Mouse (Mus musculus) midbrain, embryonic 10.5 days (tissue): ENCODE measurements around the gene Fam129a. TPM values are rescaled to one million over a fixed set of nuclear protein-coding genes. Genes with fewer than 3 reads are reported as not detected.
"Not testable (repeated sequence)": the region's sequence is repeated elsewhere in the genome, so short reads cannot be mapped to it uniquely, and the experiment has no call there.

ENCODE experiments used
- DNase-seq: peaks from one replicate; pipeline ENCODE4 v3.0.0-alpha.2; 2017; ENCODE audit warnings: low spot score
- H3K27ac ChIP-seq: fragments of 300-500 bp; sonication (generic); replicated peaks from 2 replicates; pipeline ENCODE4 v1.5.1; 2016; ENCODE audit warnings: mild to moderate bottlenecking
- H3K27me3 ChIP-seq: fragments of 300-500 bp; sonication (generic); 2 replicates; pipeline ENCODE4 v1.6.1; 2016; ENCODE audit warnings: low read depth, mild to moderate bottlenecking; ENCODE audit not compliant: poor library complexity, severe bottlenecking
- H3K36me3 ChIP-seq: fragments of 300-500 bp; sonication (generic); 2 replicates; pipeline ENCODE4 v1.6.1; 2016; ENCODE audit warnings: mild to moderate bottlenecking, moderate library complexity
- H3K4me1 ChIP-seq: fragments of 300-500 bp; sonication (generic); 2 replicates; pipeline ENCODE4 v1.6.1; 2016
- H3K4me3 ChIP-seq: fragments of 300-500 bp; sonication (generic); 2 replicates; pipeline ENCODE4 v1.5.1; 2016; ENCODE audit warnings: mild to moderate bottlenecking, moderate library complexity
- H3K9me3 ChIP-seq: fragments of 300-500 bp; sonication (generic); replicated peaks from 2 replicates; pipeline ENCODE4 v1.6.1; 2016; ENCODE audit warnings: mild to moderate bottlenecking
- WGBS: fragments of 180-500 bp; shearing (Covaris S2); methylation state at CpG from one replicate; pipeline ENCODE4 v1.1.7; 2016; 5-methylcytosine and 5-hydroxymethylcytosine counted together
- polyA plus RNA-seq: library from polyadenylated mRNA; unstranded; fragments of >200 nt; fragmentation: Nextera tagmentation; extraction: Ambion mirVana; gene quantifications from 2 replicates; pipeline ENCODE4 v1.2.1, GENCODE M21; 2016

Fam129a gene
- polyA plus RNA-seq, 1 experiment from 2014 or later = 0.31 TPM

DNA sequence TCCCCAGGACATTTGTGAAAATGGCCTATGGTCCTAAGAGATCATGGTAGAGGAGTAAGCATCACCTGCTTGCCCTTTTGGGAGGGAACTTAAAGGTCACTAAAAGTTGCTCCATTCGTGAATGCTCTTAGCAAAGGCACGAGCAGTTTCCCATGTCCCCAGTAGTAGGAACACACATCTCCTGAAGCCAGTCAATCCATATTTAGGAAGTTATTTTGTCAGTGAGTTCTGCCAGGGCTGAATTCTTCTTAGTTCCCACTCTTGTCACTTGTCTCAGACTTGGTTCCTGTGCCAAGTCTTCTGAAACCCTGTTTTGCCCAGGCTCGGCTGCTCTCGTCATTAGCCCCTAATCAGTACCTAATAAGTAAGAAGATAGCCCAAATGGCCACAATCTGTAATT, 23.9 kb downstream of the Fam129a start:
- Histone ChIP-seq H3K27ac (no peak overlapping the region), H3K4me1 (peaks cover 9% of the 10 kb centered on the region; the same call in 1 of the 2 replicates), H3K9me3 (no peaks in the 10 kb centered on the region), H3K36me3 (no peaks in the 10 kb centered on the region), H3K4me3 (no peak overlapping the region), H3K27me3 (no peaks in the 10 kb centered on the region)
- WGBS = 85% methylated on average over 4 of the region's 4 CpGs
- no peak for DNase-seq

- H3K9me3 ChIP-seq = no peaks in the 10 kb centered on the region
- 36% methylated on average over 12 of the region's 12 CpGs for WGBS
- no peaks in the 10 kb centered on the region for H3K36me3 ChIP-seq
- no peak overlapping the region for H3K27ac ChIP-seq
- peaks cover 9% of the 10 kb centered on the region; the same call in 1 of the 2 replicates for H3K4me1 ChIP-seq
- no peak for DNase-seq
- H3K4me3 ChIP-seq = no peak overlapping the region
- H3K27me3 ChIP-seq = no peaks in the 10 kb centered on the region
Measured at GRCm38 (mm10) chr1:151595600-151596299, 24.8 kb downstream of the Fam129a start.

DNA sequence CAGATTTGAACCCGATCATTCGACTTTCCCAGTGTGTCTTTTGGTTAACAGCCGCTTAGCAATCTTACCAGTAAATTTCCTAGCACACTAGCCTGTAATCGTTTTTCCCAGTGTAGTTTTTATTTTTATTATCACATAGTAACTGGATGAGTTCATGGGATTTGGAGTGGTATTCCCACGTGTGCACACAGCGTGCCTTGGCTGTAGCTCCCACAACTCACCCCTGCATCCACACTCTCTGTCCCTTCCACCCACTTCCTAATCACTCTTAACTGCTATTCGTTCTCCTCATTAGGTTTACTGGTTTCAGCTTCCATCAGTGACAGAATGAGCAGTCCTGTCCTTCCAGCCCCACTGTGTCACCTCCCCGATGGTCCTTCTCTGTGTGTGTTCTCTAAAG, 25.6 kb downstream of the Fam129a start:
- peaks cover 8% of the 10 kb centered on the region; the same call in 1 of the 2 replicates for H3K4me1 ChIP-seq
- WGBS = 74% methylated on average over 8 of the region's 8 CpGs
- no peaks in the 10 kb centered on the region for H3K9me3 ChIP-seq
- no peak overlapping the region for H3K27ac ChIP-seq
- no peak for DNase-seq
- H3K36me3 ChIP-seq = no peaks in the 10 kb centered on the region
- no peak overlapping the region for H3K4me3 ChIP-seq
- no peaks in the 10 kb centered on the region for H3K27me3 ChIP-seq

DNA sequence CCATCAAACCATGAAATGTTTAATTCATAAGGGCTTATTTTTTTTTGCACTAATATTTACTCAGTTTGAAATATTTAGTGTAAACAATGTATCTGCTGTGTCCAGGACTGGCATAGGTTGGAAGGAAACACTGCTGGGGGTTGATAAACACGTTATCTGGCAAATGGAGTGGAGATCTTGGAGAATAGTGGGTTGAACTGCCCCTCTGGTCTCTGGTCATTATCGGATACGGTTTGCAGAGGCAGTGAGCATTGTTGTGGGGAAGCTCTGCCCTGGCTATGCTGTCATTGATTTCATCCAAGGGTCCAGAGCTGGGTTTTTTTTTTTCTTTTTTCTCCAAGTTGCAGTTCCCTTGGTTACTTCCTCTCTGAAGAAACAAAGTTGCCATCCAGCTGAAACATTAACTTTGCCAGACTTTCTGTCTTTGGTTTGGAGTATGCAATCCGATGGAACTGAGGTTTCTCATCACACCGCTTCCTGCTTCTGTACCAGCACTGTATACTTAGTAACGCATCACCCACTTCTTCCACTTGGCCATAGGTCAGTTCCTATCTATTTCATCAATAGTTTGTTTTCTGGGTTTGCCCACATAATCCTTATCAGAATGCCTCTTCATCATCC, 26.8 kb downstream of the Fam129a start:
- WGBS = 86% methylated on average over 6 of the region's 6 CpGs
- no peak overlapping the region for H3K4me3 ChIP-seq
- no peaks in the 10 kb centered on the region for H3K27me3 ChIP-seq
- 0 out of 2 replicates have a peak, but pooled peaks cover 6% of the 10 kb centered on the region for H3K4me1 ChIP-seq
- no peaks in the 10 kb centered on the region for H3K9me3 ChIP-seq
- H3K27ac ChIP-seq = no peak overlapping the region
- no peaks in the 10 kb centered on the region for H3K36me3 ChIP-seq
- no peak for DNase-seq

- no peak overlapping the region for H3K4me3 ChIP-seq
- no peak overlapping the region for H3K27ac ChIP-seq
- no peaks in the 10 kb centered on the region for H3K27me3 ChIP-seq
- DNase-seq = no peak
- no peaks in the 10 kb centered on the region for H3K9me3 ChIP-seq
- 0 out of 2 replicates have a peak, but pooled peaks cover 6% of the 10 kb centered on the region for H3K4me1 ChIP-seq
- 93% methylated on average over 2 of the region's 2 CpGs for WGBS
- H3K36me3 ChIP-seq = no peaks in the 10 kb centered on the region
Measured at GRCm38 (mm10) chr1:151598876-151599275, 27.9 kb downstream of the Fam129a start.

DNA sequence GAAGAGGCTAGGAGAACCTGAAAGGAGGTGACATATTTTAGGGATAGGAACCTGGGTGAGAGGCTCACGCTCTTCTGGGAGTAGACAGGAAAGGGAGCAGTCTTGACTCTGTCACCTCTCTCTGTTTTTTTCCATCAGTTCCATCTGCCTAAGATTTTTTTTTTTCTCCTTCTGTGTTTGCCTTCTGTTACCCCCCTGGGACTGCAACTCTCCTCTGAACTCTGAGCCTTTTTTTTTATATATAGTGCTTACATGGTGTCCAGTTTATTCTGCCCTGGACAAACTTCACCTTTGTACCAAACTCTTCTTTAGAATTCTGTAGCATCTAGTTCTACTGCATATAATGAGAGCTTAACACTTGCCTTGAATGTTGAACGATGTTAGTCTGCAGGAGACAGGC, 33.3 kb downstream of the Fam129a start:
- WGBS = 79% methylated on average over 2 of the region's 2 CpGs
- Histone ChIP-seq H3K36me3 (no peaks in the 10 kb centered on the region), H3K4me3 (no peak overlapping the region), H3K27me3 (no peaks in the 10 kb centered on the region), H3K4me1 (no peaks in the 10 kb centered on the region), H3K9me3 (no peaks in the 10 kb centered on the region), H3K27ac (no peak overlapping the region)
- DNase-seq = no peak

GRCm38 (mm10) chr1:151607957-151608356, 37.0 kb downstream of the Fam129a start:
- not testable (repeated sequence) for H3K4me1 ChIP-seq, H3K27me3 ChIP-seq, H3K9me3 ChIP-seq, H3K36me3 ChIP-seq, DNase-seq, H3K4me3 ChIP-seq, H3K27ac ChIP-seq
- WGBS = 78% methylated on average over 3 of the region's 3 CpGs

GRCm38 (mm10) chr1:151610621-151611020, 39.6 kb downstream of the Fam129a start:
- no peaks in the 10 kb centered on the region for H3K36me3 ChIP-seq
- DNase-seq = no peak
- H3K27me3 ChIP-seq = no peaks in the 10 kb centered on the region

GRCm38 (mm10) chr1:151614320-151614935, 43.4 kb downstream of the Fam129a start:
- H3K36me3 ChIP-seq = no peaks in the 10 kb centered on the region
- no peaks in the 10 kb centered on the region for H3K9me3 ChIP-seq
- no peaks in the 10 kb centered on the region for H3K27me3 ChIP-seq
- no peak for DNase-seq
- H3K27ac ChIP-seq = no peak overlapping the region
- 87% methylated on average over 10 of the region's 10 CpGs for WGBS
- no peak overlapping the region for H3K4me3 ChIP-seq
- H3K4me1 ChIP-seq = no peaks in the 10 kb centered on the region

More at GRCm38 (mm10) chr1:151610621-151611020, 39.6 kb downstream of the Fam129a start:
- Histone ChIP-seq H3K4me1 (no peaks in the 10 kb centered on the region), H3K4me3 (no peak overlapping the region), H3K9me3 (no peaks in the 10 kb centered on the region), H3K27ac (no peak overlapping the region)

DNA sequence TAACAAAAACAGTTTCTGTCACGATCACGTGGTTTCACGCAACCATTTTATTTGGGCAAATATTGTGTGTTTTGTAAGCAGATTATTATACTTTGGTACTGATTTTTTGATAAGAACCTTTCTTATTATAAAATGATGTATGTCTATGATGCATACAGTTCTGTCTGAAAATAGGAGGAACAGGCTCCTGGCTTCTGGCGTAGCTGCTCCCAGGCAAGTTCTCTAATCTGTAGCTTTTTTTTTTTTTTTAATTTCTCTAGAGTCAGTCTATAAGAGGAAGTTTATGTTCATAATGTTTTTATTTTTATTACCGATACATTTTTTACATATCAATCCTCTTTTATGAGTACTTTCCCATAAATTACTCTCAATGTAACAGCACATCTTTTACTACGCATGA, 44.6 kb downstream of the Fam129a start:
- 93% methylated on average over 6 of the region's 6 CpGs for WGBS
- H3K27me3 ChIP-seq = no peaks in the 10 kb centered on the region
- no peaks in the 10 kb centered on the region for H3K9me3 ChIP-seq
- no peaks in the 10 kb centered on the region for H3K4me1 ChIP-seq
- no peak overlapping the region for H3K4me3 ChIP-seq
- no peaks in the 10 kb centered on the region for H3K36me3 ChIP-seq
- H3K27ac ChIP-seq = no peak overlapping the region
- DNase-seq = no peak

GRCm38 (mm10) chr1:151616555-151617205, 45.7 kb downstream of the Fam129a start:
- Histone ChIP-seq H3K4me3 (no peak overlapping the region), H3K9me3 (no peaks in the 10 kb centered on the region), H3K4me1 (no peaks in the 10 kb centered on the region), H3K27me3 (no peaks in the 10 kb centered on the region), H3K36me3 (no peaks in the 10 kb centered on the region), H3K27ac (no peak overlapping the region)
- no peak for DNase-seq
- WGBS = 94% methylated on average over 7 of the region's 7 CpGs

GRCm38 (mm10) chr1:151618251-151618650, 47.3 kb downstream of the Fam129a start:
- Histone ChIP-seq H3K9me3 (no peaks in the 10 kb centered on the region), H3K27me3 (no peaks in the 10 kb centered on the region), H3K4me3 (no peak overlapping the region), H3K36me3 (no peaks in the 10 kb centered on the region), H3K4me1 (no peaks in the 10 kb centered on the region), H3K27ac (no peak overlapping the region)
- 73% methylated on average over 3 of the region's 3 CpGs for whole genome bisulfite sequencing
- DNase-seq = no peak

- H3K27ac ChIP-seq = no peak overlapping the region
- no peaks in the 10 kb centered on the region for H3K36me3 ChIP-seq
- H3K9me3 ChIP-seq = no peaks in the 10 kb centered on the region
- no peaks in the 10 kb centered on the region for H3K4me1 ChIP-seq
- no peak for DNase-seq
- no peak overlapping the region for H3K4me3 ChIP-seq
- 89% methylated on average over 8 of the region's 8 CpGs for WGBS
- no peaks in the 10 kb centered on the region for H3K27me3 ChIP-seq
Measured at GRCm38 (mm10) chr1:151619281-151619711, 48.3 kb downstream of the Fam129a start.
